Mouse (Mus musculus) forebrain, embryonic 11.5 days (tissue): ENCODE data around the gene Dgke. TPM values are rescaled to one million over a fixed set of nuclear protein-coding genes. Genes with fewer than 3 reads are reported as not detected.
"Not testable (repeated sequence)": the region's sequence is repeated elsewhere in the genome, so short reads cannot be mapped to it uniquely, and the experiment has no call there.

Experiments used
- ATAC-seq: fragments of 200-750 bp; cut with Nextera tagmentation; replicated peaks from 2 replicates; pipeline ENCODE4 v1.8.0; 2017; ENCODE audit warnings: moderate TSS enrichment; ENCODE audit not compliant: low FRiP score
- DNase-seq: peaks from one replicate; pipeline ENCODE4 v3.0.0-alpha.2; 2017; ENCODE audit warnings: low spot score
- H3K27ac ChIP-seq: fragments of 300-500 bp; sonication (generic); 2 replicates; pipeline ENCODE4 v1.5.1; 2014; ENCODE audit warnings: low read depth, low read length
- H3K27me3 ChIP-seq: fragments of 300-500 bp; sonication (generic); 2 replicates; pipeline ENCODE4 v1.6.1; 2014; ENCODE audit warnings: mild to moderate bottlenecking, low read length, mixed read lengths; ENCODE audit not compliant: control insufficient read depth, insufficient read depth
- H3K36me3 ChIP-seq: fragments of 300-500 bp; sonication (generic); 2 replicates; pipeline ENCODE4 v1.6.1; 2014; ENCODE audit warnings: mild to moderate bottlenecking, low read length, moderate library complexity, mixed read lengths; ENCODE audit not compliant: control insufficient read depth, insufficient read depth
- H3K4me1 ChIP-seq: fragments of 300-500 bp; sonication (generic); replicated peaks from 2 replicates; pipeline ENCODE4 v1.6.1; 2014; ENCODE audit warnings: low read length, mixed read lengths; ENCODE audit not compliant: control insufficient read depth, insufficient read depth
- H3K4me2 ChIP-seq: fragments of 300-500 bp; sonication (generic); 2 replicates; pipeline ENCODE4 v1.6.1; 2014; ENCODE audit warnings: low read depth, mild to moderate bottlenecking, low read length, moderate library complexity, mixed read lengths; ENCODE audit not compliant: severe bottlenecking
- H3K4me3 ChIP-seq: fragments of 300-500 bp; sonication (generic); 2 replicates; pipeline ENCODE4 v1.5.1; 2014; ENCODE audit warnings: low read depth, low read length
- H3K9ac ChIP-seq: fragments of 300-500 bp; sonication (generic); 2 replicates; pipeline ENCODE4 v1.6.1; 2014; ENCODE audit warnings: low read length
- H3K9me3 ChIP-seq: fragments of 300-500 bp; sonication (generic); 2 replicates; pipeline ENCODE4 v1.6.1; 2016; ENCODE audit warnings: low read length, mixed read lengths; ENCODE audit not compliant: control insufficient read depth
- WGBS: fragments of 180-500 bp; shearing (Covaris S2); extraction: QIAGEN DNeasy Blood & Tissue Kit; methylation state at CpG from one replicate; pipeline ENCODE4 v1.1.7; 2014; 5-methylcytosine and 5-hydroxymethylcytosine counted together
- polyA plus RNA-seq: library from polyadenylated mRNA; unstranded; fragments of >200 nt; fragmentation: Nextera tagmentation; extraction: Ambion mirVana; gene quantifications from 2 replicates; pipeline ENCODE4 v1.2.1, GENCODE M21; 2014

Dgke gene
- polyA plus RNA-seq, 1 experiment from 2014 or later = 4.8 TPM

DNA sequence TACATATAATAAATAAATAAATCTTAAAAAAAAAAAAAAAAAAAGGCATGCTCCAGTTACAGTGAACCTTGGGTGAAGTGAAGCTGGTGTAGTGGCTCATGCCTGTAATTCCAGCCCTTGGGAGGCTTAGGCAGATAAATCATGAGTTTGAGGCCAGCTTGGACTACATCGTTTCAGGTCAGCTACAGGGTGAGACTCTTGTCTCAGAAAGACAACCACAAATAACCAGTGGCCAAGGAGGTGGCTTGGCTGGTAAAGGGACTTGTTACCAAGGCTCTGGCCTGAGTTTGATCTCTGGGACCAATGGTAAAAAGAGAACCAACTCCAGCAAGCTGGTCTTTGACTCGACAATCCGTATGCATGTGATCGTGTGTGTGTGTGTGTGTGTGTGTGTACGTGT lies 64.6 kb downstream of the Dgke start:
- Histone ChIP-seq H3K4me2 (no peak overlapping the region), H3K9ac (no peak overlapping the region), H3K36me3 (no peaks in the 10 kb centered on the region), H3K4me1 (no peaks in the 10 kb centered on the region; the same call in 1 of the 2 replicates), H3K9me3 (no peaks in the 10 kb centered on the region), H3K27ac (no peak overlapping the region), H3K4me3 (no peak overlapping the region), H3K27me3 (peaks cover 22% of the 10 kb centered on the region)
- DNase-seq = no peak
- 94% methylated on average over 5 of the region's 5 CpGs for WGBS
- ATAC-seq = no peak

DNA sequence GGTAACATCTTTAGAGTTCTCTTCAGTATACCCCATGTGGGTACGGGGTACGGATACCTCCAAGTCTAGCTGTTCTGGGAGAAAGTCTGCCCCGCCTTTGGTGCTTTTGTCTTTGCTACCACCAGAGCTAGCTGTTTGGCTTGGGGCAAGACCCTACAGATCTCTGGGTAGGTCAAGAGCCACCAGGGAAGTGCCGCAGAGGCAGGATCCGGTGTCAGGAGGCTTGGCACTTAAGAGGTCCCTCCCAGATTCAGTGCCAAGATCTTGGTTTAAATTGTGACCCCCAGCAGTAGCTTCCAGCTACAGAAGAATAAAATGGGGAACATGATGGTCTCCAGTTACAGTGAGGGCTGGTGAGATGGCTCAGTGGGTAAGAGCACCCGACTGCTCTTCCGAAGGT lies 65.1 kb downstream of the Dgke start:
- WGBS = 96% methylated on average over 7 of the region's 7 CpGs
- no peak overlapping the region for H3K27ac ChIP-seq
- no peak overlapping the region for H3K9ac ChIP-seq
- ATAC-seq = no peak
- DNase-seq = no peak
- no peaks in the 10 kb centered on the region for H3K36me3 ChIP-seq
- H3K27me3 ChIP-seq = peaks cover 22% of the 10 kb centered on the region
- H3K9me3 ChIP-seq = no peaks in the 10 kb centered on the region
- no peaks in the 10 kb centered on the region; the same call in 1 of the 2 replicates for H3K4me1 ChIP-seq
- no peak overlapping the region for H3K4me3 ChIP-seq
- no peak overlapping the region for H3K4me2 ChIP-seq

DNA sequence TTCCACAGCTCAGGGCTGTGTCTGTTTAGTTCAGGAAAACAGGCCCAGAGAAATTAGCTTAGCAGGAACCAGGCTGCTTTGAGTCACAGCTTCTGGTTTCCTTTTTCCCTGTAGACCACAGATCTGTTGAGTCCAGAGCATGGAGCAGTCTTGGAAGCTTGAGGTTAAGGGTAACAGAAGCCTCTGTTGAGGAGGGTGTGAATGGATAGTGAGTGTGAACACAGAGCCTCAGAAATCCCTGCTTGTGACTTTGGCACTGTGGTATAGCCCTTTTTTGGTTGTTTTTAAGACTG lies 66.2 kb downstream of the Dgke start:
- Histone ChIP-seq H3K4me2 (peak overlapping the region; percentile 15; the same call in 1 of the 2 replicates), H3K9ac (no peak overlapping the region), H3K36me3 (no peaks in the 10 kb centered on the region), H3K4me3 (no peak overlapping the region), H3K9me3 (no peaks in the 10 kb centered on the region), H3K4me1 (no peaks in the 10 kb centered on the region; the same call in 1 of the 2 replicates), H3K27ac (no peak overlapping the region), H3K27me3 (peaks cover 22% of the 10 kb centered on the region)
- no peak for ATAC-seq
- DNase-seq = no peak

DNA sequence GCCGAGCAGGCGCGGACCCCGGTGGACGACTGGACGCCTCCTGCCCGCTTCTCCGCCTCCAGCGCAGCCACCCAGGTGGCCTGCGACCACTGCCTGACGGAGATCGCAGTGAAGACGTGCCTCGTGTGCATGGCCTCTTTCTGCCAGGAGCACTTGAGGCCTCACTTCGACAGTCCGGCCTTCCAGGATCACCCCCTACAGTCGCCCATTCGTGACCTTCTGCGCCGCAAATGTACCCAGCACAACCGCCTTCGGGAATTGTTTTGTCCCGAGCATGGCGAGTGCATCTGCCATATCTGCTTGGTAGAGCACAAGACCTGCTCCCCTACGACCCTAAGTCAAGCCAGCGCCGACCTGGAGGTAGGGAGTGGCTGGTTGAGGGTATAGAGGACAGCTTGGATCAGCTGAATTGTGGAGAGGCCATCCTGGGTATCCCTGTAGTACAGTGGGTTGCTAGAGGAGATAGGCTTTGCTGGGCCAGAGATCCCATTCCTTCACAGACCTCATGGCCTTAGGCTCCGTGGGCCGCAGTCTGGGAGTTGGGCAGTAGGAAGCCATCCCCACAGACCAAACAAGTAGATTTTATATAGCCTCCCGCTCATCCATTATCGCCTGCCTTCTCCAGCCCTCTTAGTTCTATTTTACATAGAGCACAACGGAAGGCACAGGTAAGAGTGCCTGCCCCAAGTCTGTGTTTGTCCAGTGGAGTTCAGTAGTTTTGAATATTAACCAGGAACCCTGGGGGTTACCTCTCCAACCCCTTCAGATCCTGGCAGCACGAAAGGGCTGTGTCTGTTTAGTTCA lies 66.7 kb downstream of the Dgke start:
- H3K9ac ChIP-seq = peak overlapping the region; percentile 45
- DNase-seq (no peak), ATAC-seq (no peak)
- H3K27me3 ChIP-seq = peaks cover 22% of the 10 kb centered on the region
- no peaks in the 10 kb centered on the region; the same call in 1 of the 2 replicates for H3K4me1 ChIP-seq
- WGBS = 27% methylated on average over 32 of the region's 33 CpGs
- no peaks in the 10 kb centered on the region for H3K9me3 ChIP-seq
- H3K4me3 ChIP-seq = peak overlapping the region; percentile 37
- no peak overlapping the region for H3K27ac ChIP-seq
- H3K4me2 ChIP-seq = peak overlapping the region; percentile 51
- H3K36me3 ChIP-seq = no peaks in the 10 kb centered on the region

DNA sequence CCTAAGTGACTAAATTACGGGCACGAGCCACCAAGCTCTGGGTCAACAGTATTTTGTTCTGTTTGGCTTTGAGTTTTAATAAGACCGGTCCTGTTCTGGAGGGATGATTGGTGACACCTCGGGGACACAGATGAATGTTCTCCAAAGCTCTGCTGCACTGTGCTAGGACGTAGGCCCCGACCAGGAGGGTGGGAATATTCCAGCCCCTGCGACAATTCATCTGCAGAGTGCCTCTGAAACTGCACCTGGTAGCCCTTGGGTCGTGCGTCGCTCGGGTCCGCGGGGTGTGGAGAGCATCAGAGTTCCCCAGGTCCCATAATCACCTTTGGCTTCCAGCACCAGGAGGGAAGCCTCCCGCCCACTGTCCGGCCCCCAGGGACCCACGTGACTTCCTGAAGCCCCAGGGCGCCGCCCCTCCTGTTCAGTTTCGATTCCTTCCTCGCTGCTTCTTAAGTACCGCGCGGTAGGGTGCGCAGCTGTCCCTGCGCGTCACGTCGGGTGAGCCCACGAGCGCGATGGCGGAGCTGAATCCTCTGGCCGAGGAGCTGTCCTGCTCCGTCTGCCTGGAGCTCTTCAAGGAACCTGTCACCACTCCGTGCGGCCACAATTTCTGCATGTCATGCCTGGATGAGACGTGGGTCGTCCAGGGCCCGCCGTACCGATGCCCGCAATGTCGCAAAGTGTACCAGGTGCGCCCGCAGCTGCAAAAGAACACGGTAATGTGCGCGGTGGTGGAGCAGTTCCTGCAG lies 67.5 kb downstream of the Dgke start, which contains the start of gene Trim25:
Gene Trim25, plus strand, starts transcription at position 403 of the 749 bp plus-strand sequence.
- ATAC-seq = peak; percentile 53
- Histone ChIP-seq H3K27me3 (peaks cover 22% of the 10 kb centered on the region), H3K4me1 (no peaks in the 10 kb centered on the region; the same call in 1 of the 2 replicates), H3K27ac (no peak within 1 kb of the TSS), H3K9me3 (no peaks in the 10 kb centered on the region), H3K36me3 (no peaks in the 10 kb centered on the region), H3K4me3 (peak within 1 kb of the TSS; percentile 37), H3K4me2 (peak within 1 kb of the TSS; percentile 51), H3K9ac (peak within 1 kb of the TSS; percentile 45)
- peak; percentile 75 for DNase-seq
- WGBS = 4% methylated on average over 48 of the region's 48 CpGs

DNA sequence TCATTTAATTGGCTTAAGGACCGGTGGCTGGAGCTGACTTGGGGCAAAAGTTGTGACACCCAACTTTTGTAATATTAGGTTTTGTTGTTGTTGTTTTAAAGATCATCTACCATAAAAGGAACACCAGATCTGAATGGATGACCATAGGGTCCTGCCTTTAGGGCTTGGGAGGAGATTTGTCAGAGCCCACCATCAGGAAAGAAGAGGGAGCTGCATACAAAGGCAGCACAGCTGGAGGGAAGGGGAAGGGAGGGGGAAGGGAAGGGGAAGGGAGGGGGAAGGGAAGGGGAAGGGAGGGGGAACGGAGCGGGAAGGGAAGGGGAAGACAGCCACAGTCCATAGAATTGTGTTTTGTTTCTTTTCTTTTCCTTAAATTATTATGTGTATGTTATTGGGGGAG lies 68.2 kb downstream of the Dgke start:
- no peak for ATAC-seq
- no peak overlapping the region for H3K27ac ChIP-seq
- 16% methylated on average over 3 of the region's 3 CpGs for WGBS

DNA sequence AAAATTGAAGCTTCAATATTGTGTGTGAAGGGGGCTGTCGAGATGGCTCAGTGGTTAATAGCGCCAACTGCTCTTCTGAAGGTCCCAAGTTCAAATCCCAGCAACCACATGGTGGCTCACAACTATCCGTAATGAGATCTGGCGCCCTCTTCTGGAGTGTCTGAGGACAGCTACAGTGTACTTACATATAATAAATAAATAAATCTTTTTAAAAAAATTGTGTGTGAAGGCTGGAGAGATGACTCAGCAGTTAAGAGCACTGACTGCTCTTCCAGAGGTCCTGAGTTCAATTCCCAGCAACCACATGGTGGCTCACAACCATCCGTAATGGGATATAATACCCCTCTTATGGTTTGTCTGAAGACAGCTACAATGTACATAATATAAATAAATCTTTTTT lies 69.3 kb downstream of the Dgke start:
- H3K9me3 ChIP-seq, H3K4me1 ChIP-seq, ATAC-seq, DNase-seq, H3K9ac ChIP-seq, H3K4me2 ChIP-seq, H3K36me3 ChIP-seq, H3K4me3 ChIP-seq, H3K27ac ChIP-seq: not testable (repeated sequence)
- peaks cover 22% of the 10 kb centered on the region for H3K27me3 ChIP-seq
- WGBS = 88% methylated on average over 5 of the region's 5 CpGs

More for the DNA sequence above, 68.2 kb downstream of the Dgke start:
- H3K27me3 ChIP-seq = peaks cover 22% of the 10 kb centered on the region
- no peak overlapping the region for H3K9ac ChIP-seq
- H3K4me3 ChIP-seq = no peak overlapping the region
- H3K4me1 ChIP-seq = no peaks in the 10 kb centered on the region; the same call in 1 of the 2 replicates
- no peaks in the 10 kb centered on the region for H3K9me3 ChIP-seq
- H3K36me3 ChIP-seq = no peaks in the 10 kb centered on the region
- no peak overlapping the region for H3K4me2 ChIP-seq
- DNase-seq = no peak

DNA sequence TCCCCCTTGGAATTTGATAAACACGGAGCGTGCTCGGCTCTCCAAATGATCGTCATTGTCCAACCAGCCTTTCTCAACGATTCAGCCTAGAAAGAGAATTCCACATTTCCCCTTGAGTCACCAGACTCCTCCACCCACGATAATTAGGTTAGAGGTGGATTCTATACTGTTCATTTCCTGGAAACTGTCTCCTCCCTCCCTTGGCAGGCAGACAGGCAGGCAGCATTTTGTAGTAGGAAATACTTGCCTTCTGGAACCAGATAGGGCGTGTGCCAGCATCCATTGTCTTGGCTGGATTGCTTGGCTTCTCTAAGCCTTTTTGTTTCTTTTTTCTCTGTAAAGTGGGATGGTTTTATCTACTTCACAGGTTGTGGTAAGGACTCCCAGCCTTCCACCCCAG lies 70.2 kb downstream of the Dgke start:
- Histone ChIP-seq H3K27ac (no peak overlapping the region), H3K4me2 (no peak overlapping the region), H3K4me1 (no peaks in the 10 kb centered on the region; the same call in 1 of the 2 replicates), H3K27me3 (peaks cover 22% of the 10 kb centered on the region), H3K9me3 (no peaks in the 10 kb centered on the region), H3K36me3 (no peaks in the 10 kb centered on the region), H3K9ac (no peak overlapping the region), H3K4me3 (no peak overlapping the region)
- WGBS = 79% methylated on average over 7 of the region's 7 CpGs
- ATAC-seq (no peak), DNase-seq (no peak)
